Mouse (Mus musculus) thymus, postnatal 25 days (tissue): ENCODE measurements around the gene Usp1.
A peak's percentile ranks its signal among the peaks of the same experiment; 100 is the strongest.
"Not testable (repeated sequence)": the region's sequence is repeated elsewhere in the genome, so short reads cannot be mapped to it uniquely, and the experiment has no call there.

Experiments used
- DNase-seq: peaks from one replicate; pipeline ENCODE4 v3.0.0; 2022

Gene Usp1

DNA sequence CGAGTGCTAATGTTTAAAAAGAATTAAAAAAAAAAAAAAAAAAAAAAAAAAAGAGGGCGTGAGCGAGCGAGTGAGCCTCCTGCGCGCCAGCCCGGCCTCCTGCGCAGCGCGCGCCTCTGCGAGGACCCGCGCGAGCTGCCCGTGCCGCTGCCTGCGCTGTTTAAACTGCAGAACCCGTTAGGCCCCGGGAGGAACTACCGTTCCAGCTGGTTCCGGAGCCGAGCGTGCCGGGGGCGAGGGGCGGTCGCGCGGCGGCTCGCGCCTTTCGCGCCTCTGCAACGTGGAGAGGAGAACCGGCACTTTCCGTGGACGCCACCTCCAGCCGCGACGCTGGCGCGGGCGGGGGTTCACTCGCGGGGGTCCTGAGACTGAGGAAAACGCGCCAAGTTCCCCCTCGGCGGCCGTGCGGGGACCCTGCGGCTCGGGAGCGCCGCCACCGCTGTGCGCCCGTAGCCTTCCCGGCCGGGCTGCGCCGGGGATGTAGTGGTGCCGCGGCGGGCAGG is at the start of gene Usp1:
Usp1 (plus strand) TSS at position 243 of the 503 bp plus-strand sequence.
- DNase-seq: peak; percentile 84

- no peak for DNase-seq
Observed at GRCm38 (mm10) chr4:98882706-98883105, 40.9 kb upstream of the Usp1 start.

DNA sequence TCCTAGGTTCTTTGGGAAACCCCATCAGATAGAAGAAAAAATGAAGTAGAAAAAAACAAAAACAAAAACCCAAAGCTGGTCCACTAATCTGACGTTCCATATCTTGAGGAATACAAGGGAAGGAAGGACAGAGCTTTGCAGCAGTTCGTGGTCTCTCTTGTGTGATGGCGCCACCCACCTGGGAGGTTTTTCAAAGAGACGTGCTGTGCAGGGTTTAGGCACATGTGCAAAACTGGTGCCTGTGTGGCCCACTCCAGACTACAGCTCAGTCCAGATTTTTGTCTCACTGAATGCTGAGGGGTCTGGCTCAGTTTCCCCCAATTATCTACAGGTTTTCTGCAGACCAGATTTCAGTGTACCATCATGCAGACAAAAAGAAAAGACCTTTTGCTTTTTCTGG is 37.2 kb upstream of the Usp1 start:
- DNase-seq: no peak

DNA sequence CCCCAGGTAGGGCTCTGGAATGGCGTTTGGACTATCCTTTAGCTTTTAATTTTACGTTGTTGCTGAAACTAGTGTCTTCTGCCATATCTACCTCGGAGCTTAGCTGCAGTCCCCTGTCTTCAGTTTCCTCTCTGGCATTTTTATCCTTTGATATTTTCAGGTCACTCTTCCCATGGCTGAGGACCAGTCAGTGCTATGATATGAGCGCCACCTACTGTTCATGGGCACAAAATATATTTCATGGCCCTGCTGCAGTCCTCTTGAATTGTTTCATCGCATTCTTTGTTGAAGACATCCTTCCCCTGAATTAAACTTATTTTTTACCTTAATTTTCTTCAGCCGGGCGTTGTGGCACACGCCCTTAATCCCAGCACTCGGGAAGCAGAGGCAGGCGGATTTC is 36.5 kb upstream of the Usp1 start:
- DNase-seq: peak; percentile 9

- DNase-seq: no peak
Observed at GRCm38 (mm10) chr4:98910246-98910645, 13.4 kb upstream of the Usp1 start.

GRCm38 (mm10) chr4:98917724-98918123 is 5.9 kb upstream of the Usp1 start:
- DNase-seq: no peak

GRCm38 (mm10) chr4:98918204-98918603 is 5.4 kb upstream of the Usp1 start:
- no peak for DNase-seq

DNA sequence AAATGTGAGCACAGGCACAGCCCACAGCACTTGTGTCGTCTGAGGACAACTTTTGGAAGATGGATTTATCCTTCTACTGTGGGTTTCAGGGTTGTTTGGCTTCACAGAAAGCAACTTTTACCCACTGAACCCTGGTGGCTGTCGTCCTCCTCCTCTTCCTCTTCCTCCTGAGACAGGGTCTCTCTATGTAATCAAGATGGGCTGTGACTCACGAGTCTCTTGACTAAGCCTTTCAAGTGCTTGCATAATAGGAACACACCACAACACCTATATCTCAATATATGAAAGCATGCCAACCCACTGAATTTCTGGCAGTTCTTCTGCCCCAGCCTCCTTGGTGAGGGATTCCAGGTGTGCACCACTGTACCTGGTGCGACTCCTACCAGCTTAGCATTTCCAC is 2.7 kb upstream of the Usp1 start:
- no peak for DNase-seq

DNA sequence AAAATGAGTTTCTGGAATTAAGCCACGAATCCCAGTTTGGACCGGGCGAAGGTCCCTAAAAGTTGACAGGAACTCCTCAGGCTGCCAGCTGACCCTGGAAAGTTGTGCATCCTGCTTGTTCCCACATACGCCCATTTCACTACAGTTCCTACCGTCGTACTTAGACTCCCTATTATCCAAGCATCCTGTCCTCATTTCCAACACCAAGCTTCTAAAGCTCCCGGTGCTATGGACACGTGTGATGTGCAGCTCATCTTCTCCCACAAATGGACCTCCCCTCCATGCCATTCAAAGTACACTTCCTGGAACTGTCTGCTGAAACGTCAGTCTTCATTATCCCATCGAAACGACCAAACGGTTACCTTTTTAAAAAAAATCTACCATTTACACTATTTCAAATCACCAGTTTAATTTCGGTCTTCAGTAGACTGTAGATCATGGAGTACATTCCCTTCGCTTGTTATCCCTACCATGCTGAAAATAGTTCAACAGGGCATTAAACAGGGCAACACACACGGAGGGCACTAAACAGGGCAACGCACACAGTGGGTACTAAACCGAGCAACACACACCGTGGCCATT is 1.5 kb upstream of the Usp1 start:
- DNase-seq: peak; percentile 7

GRCm38 (mm10) chr4:98922643-98923567 is 705 bp upstream of the Usp1 start:
- peak; percentile 94 for DNase-seq

DNA sequence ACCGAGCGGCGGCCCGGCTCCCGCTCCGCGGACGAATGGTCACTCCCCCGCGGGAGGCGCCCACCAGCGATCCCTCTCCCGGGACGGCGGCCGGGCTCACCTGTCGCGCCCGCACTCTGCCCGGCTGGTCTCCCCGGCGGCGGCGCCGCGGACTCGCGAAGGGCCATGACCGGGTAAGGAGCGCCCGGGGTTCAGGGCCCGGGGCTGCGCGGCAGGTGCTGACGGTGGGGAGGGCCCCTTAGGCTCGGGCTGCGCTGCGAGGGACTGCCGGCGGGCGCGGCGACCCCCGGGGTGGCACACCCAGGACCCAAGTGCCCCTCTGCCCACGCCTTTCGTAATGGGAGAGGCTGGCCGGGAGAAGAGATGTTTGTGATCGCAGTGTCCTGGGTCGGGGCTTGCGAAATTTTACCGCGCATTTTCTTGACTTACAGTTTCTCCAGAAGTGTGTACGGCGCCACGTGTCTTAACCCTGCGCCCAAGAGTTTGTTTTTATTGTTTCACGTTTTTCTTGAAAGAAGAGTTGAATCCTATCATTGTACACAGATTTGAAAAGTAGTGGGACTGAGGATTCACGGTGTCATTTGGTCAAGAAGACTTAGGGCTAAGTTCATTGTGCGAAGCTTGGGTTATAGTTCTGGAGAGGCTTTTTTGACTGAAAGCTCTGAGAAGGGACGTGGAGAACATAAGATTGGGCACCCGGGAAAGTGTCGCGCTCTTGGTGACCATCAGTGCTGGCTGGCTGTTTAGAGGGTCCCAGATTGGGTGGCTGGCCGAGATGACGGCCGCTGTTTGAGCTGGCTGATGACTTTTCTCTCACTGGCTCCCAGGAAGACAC is 678 bp downstream of the Usp1 start:
- peak; percentile 20 for DNase-seq

DNA sequence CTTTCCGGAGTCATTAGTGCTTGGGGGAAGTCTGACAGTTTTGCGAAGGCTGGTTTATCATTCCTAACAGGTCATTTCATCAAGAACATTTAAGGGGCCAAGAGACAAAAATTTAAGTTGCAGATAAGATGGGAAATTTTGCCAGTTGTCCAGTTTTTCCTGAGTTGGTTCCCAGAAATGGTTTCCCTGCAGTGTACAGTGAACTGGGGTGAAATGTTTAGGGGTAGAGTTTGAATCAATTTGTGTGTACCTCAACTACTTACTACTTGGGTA is 1.2 kb downstream of the Usp1 start:
- DNase-seq: no peak

DNA sequence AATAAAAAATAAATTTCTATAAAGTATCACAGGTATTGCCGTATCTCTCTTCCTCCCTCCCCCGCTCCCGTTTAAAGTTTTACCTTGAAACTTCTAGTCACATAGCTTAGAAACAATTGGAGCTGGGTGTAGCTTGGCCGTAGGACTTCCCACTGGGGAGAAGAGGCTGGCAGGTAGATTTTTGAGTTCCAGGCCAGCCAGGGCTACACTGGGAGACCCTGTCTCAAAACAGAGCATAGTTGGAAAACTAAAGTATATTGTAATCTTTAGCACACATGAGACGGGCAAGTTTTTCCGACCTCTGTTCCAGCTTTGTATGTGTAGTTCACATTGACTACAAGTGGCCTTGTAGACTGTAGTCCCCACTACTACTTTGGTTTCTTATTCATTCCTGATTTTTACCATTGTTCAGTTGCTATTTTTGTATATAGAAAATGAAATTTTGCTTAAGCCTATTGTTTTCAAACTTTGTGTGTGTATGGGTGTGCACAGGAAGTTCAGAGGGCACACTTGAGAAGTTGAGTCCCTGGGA is 1.7 kb downstream of the Usp1 start:
- peak; percentile 12 for DNase-seq

DNA sequence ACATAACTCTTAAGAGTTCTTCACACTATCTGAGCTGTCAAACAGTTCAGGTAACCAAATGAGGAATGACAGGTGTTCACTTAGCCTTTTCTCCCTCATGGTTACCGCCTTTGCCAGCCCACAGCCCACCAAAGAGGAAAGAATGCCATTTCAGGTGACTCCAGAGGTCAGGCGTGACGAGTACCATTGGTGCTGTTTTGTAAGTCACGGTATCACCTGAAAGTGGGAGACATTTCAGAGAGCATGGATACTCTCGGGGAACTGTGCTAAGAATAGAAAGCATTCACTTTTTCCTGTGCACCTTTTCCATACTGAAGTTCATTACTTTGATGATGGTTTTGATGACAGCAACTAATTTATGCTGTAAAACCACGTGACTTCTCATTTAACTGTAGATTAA is 12.4 kb downstream of the Usp1 start:
- DNase-seq: no peak

DNA sequence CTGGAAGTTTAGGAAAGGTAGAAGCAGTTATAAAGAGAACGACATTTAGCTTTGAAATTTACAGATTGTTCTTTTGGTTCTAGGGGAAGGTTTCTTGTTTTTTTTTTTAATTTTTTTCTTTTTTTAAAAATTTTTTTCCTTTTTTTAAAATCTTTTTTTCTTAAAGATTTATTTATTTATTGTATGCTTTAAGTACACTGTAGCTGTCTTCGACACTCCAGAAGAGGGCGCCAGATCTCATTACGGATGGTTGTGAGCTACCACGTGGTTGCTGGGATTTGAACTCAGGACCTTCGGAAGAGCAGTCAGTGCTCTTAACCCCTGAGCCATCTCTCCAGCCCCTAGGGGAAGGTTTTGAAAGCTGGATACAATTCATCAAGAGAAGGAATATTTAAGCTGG is 14.6 kb downstream of the Usp1 start:
- DNase-seq: not testable (repeated sequence)

GRCm38 (mm10) chr4:98950563-98950962 is 27.0 kb downstream of the Usp1 start:
- DNase-seq: no peak

DNA sequence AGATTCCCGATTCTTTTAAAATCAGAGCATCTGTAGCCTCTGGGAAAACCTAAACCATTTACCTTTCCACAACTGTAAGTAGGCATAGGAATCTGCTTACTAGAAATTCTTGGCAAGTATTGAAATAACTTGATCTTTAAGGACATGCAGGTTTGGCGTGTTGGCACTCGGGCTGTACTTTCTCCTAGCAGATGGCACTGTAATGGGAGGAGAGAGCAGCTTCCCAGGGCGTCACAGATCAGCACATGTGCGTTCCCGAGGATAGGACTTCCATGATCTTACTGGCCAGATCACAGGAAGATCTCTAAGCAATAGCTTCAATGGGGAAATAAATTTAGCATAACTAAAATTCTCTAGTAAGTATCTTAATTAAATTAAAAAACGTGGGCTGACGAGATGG is 32.4 kb downstream of the Usp1 start:
- DNase-seq: no peak

DNA sequence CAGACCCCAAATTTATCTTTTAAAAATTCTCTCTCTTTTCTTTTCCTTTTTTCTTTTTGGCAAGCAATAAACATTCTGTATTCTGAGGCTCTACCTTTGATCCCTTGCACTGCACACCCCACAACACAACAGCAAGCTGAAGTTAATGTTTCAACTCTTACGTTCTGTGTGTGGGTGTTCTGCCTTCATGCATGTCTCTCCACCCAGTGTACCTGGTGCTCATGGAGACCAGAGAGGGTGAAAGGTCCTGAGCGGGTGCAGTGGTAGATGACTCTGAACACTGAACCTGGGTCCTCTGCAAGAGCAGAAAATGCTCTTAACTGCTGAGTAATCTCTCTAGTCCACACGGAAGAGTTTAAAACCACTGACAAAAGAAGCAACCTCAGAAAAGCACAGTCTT is 36.6 kb downstream of the Usp1 start:
- no peak for DNase-seq

DNA sequence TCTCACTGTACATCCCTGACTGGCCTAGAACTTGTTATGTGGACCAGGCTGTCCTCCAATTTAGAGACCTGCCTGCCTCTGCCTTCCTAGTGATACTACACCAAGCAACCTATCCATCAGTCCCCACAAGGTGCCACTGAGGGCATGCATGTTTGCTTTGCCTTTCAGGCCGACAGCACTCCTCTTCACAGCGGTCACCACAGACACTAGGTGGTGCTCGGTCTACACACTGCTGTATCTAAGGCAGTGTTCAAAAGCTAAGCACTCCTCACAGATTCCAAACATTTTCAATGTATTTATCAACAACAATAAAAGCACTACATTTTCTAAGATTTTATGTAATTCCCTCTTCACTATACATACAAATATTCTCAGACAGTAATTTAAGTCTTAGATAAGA is 46.3 kb downstream of the Usp1 start:
- DNase-seq: no peak

- no peak for DNase-seq
Observed at GRCm38 (mm10) chr4:98975741-98976140, 52.1 kb downstream of the Usp1 start.

GRCm38 (mm10) chr4:98978288-98978687 is 54.7 kb downstream of the Usp1 start:
- DNase-seq: not testable (repeated sequence)

DNA sequence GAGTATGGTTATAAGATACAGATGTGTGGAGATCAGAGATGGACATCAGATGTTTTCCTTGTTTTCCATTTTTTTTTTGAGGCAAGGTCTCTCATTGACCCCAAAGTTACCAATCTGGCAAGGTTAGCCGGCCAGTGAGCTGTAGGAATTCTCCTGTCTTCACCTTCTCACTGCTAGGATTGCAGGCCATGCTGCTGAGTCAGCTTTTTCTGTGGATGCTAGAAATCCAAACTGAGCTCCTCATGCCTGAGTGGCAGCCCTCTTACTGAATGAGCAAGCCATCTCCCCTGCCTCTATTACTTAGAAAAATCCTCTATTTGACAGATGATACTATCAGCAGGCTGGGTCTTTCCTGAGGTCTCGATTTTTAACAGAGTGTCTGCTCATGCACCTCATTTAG is 55.1 kb downstream of the Usp1 start:
- DNase-seq: no peak

- not testable (repeated sequence) for DNase-seq
Observed at GRCm38 (mm10) chr4:98979976-98980375, 56.4 kb downstream of the Usp1 start.
